Mouse (Mus musculus): ENCODE measurements around the gene Prmt1. TPM values are rescaled to one million over a fixed set of nuclear protein-coding genes. Genes with fewer than 3 reads are reported as not detected.
"Not testable (repeated sequence)": the region's sequence is repeated elsewhere in the genome, so short reads cannot be mapped to it uniquely, and the experiment has no call there.

Prmt1 gene
- polyA plus RNA-seq (2016; fragmentation: Nextera tagmentation; extraction: Ambion mirVana) = 595 and 646 TPM in 2 replicates

GRCm38 (mm10) chr7:44986192-44986878, at the start of gene Prmt1:
Gene Prmt1 (minus strand): TSS chr7:44986568.
- peak within 1 kb of the TSS; percentile 71 for H3K4me2 ChIP-seq (replicated peaks)
- under 1% methylated on average over 42 of the region's 42 CpGs for WGBS
- peak within 1 kb of the TSS; percentile 95 for H3K9ac ChIP-seq
- no peaks in the 10 kb centered on the region for H3K9me3 ChIP-seq
- H3K4me1 ChIP-seq = peaks cover 30% of the 10 kb centered on the region
- H3K36me3 ChIP-seq = peaks cover 26% of the 10 kb centered on the region
- H3K4me3 ChIP-seq = peak within 1 kb of the TSS; percentile 88
- no peaks in the 10 kb centered on the region for H3K27me3 ChIP-seq (replicated peaks)
- ATAC-seq (ENCODE audit: low FRiP score, low read depth) = peak; percentile 95
- peak within 1 kb of the TSS; percentile 79 for H3K27ac ChIP-seq

- Histone ChIP-seq H3K9ac (no peak overlapping the region), H3K36me3 (peaks cover 98% of the 10 kb centered on the region), H3K4me3 (no peak overlapping the region), H3K9me3 (no peaks in the 10 kb centered on the region), H3K27ac (no peak overlapping the region), H3K4me1 (no peaks in the 10 kb centered on the region), H3K4me2 (replicated peaks) (no peak overlapping the region), H3K27me3 (replicated peaks) (no peaks in the 10 kb centered on the region)
- ATAC-seq (ENCODE audit: low FRiP score, low read depth) = no peak
- WGBS = 94% methylated on average over 3 of the region's 3 CpGs
These were observed 49.3 kb upstream of the Prmt1 start for GRCm38 (mm10) chr7:45035631-45036030.

- H3K27me3 ChIP-seq (replicated peaks) = no peaks in the 10 kb centered on the region
- 95% methylated on average over 19 of the region's 19 CpGs for WGBS
- H3K27ac ChIP-seq = no peak overlapping the region
- peaks cover 98% of the 10 kb centered on the region for H3K36me3 ChIP-seq
- no peak overlapping the region for H3K9ac ChIP-seq
- no peak overlapping the region for H3K4me3 ChIP-seq
- no peaks in the 10 kb centered on the region for H3K4me1 ChIP-seq
- no peak overlapping the region for H3K4me2 ChIP-seq (replicated peaks)
- no peaks in the 10 kb centered on the region for H3K9me3 ChIP-seq
- ATAC-seq (ENCODE audit: low FRiP score, low read depth) = no peak
These were observed 47.5 kb upstream of the Prmt1 start for GRCm38 (mm10) chr7:45033722-45034359.

- 94% methylated on average over 8 of the region's 8 CpGs for WGBS
- Histone ChIP-seq H3K36me3 (peaks cover 93% of the 10 kb centered on the region), H3K9ac (no peak overlapping the region)
These were observed 44.5 kb upstream of the Prmt1 start for GRCm38 (mm10) chr7:45030857-45031256.

GRCm38 (mm10) chr7:45029995-45030394, 43.6 kb upstream of the Prmt1 start:
- no peak overlapping the region for H3K27ac ChIP-seq
- no peaks in the 10 kb centered on the region for H3K9me3 ChIP-seq
- WGBS = 95% methylated on average over 6 of the region's 6 CpGs
- H3K9ac ChIP-seq = no peak overlapping the region
- no peak for ATAC-seq (ENCODE audit: low FRiP score, low read depth)
- no peaks in the 10 kb centered on the region for H3K27me3 ChIP-seq (replicated peaks)
- H3K4me1 ChIP-seq = peaks cover 6% of the 10 kb centered on the region; the same call in 1 of the 2 replicates
- H3K36me3 ChIP-seq = peaks cover 84% of the 10 kb centered on the region
- H3K4me3 ChIP-seq = no peak overlapping the region
- no peak overlapping the region for H3K4me2 ChIP-seq (replicated peaks)

More at GRCm38 (mm10) chr7:45030857-45031256, 44.5 kb upstream of the Prmt1 start:
- Histone ChIP-seq H3K27me3 (replicated peaks) (no peaks in the 10 kb centered on the region), H3K4me1 (peaks cover 6% of the 10 kb centered on the region; the same call in 1 of the 2 replicates), H3K27ac (no peak overlapping the region), H3K4me2 (replicated peaks) (no peak overlapping the region), H3K9me3 (no peaks in the 10 kb centered on the region), H3K4me3 (no peak overlapping the region)
- ATAC-seq (ENCODE audit: low FRiP score, low read depth) = no peak

- Histone ChIP-seq H3K27me3 (replicated peaks) (no peaks in the 10 kb centered on the region), H3K36me3 (peaks cover 67% of the 10 kb centered on the region), H3K9ac (no peak overlapping the region), H3K4me1 (peaks cover 6% of the 10 kb centered on the region; the same call in 1 of the 2 replicates), H3K4me3 (no peak overlapping the region), H3K4me2 (replicated peaks) (no peak overlapping the region), H3K27ac (no peak overlapping the region), H3K9me3 (no peaks in the 10 kb centered on the region)
- WGBS = 92% methylated on average over 11 of the region's 11 CpGs
- ATAC-seq (ENCODE audit: low FRiP score, low read depth) = no peak
These were observed 42.0 kb upstream of the Prmt1 start for GRCm38 (mm10) chr7:45028351-45028750.

- WGBS = 91% methylated on average over 9 of the region's 9 CpGs
- no peak for ATAC-seq (ENCODE audit: low FRiP score, low read depth)
- Histone ChIP-seq H3K27me3 (replicated peaks) (no peaks in the 10 kb centered on the region), H3K4me2 (replicated peaks) (no peak overlapping the region), H3K4me3 (no peak overlapping the region), H3K9ac (no peak overlapping the region), H3K4me1 (peaks cover 6% of the 10 kb centered on the region; the same call in 1 of the 2 replicates), H3K9me3 (no peaks in the 10 kb centered on the region), H3K27ac (no peak overlapping the region), H3K36me3 (peaks cover 62% of the 10 kb centered on the region)
These were observed 41.4 kb upstream of the Prmt1 start for GRCm38 (mm10) chr7:45027761-45028160.

GRCm38 (mm10) chr7:45026256-45026655, 39.9 kb upstream of the Prmt1 start:
- Histone ChIP-seq H3K27ac (no peak overlapping the region; the same call in 1 of the 2 replicates), H3K9me3 (no peaks in the 10 kb centered on the region), H3K4me1 (peaks cover 6% of the 10 kb centered on the region; the same call in 1 of the 2 replicates), H3K36me3 (peaks cover 47% of the 10 kb centered on the region), H3K27me3 (replicated peaks) (no peaks in the 10 kb centered on the region), H3K4me2 (replicated peaks) (no peak overlapping the region), H3K4me3 (no peak overlapping the region), H3K9ac (no peak overlapping the region)
- WGBS = 50% methylated on average over 2 of the region's 2 CpGs
- no peak for ATAC-seq (ENCODE audit: low FRiP score, low read depth)

- no peaks in the 10 kb centered on the region for H3K27me3 ChIP-seq (replicated peaks)
- no peak for ATAC-seq (ENCODE audit: low FRiP score, low read depth)
- 81% methylated on average over 8 of the region's 8 CpGs for WGBS
- H3K4me1 ChIP-seq = peaks cover 6% of the 10 kb centered on the region
- H3K27ac ChIP-seq = no peak overlapping the region
- no peak overlapping the region for H3K9ac ChIP-seq
- H3K36me3 ChIP-seq = peaks cover 42% of the 10 kb centered on the region
- H3K4me2 ChIP-seq (replicated peaks) = no peak overlapping the region
- no peak overlapping the region for H3K4me3 ChIP-seq
- no peaks in the 10 kb centered on the region for H3K9me3 ChIP-seq
These were observed 39.3 kb upstream of the Prmt1 start for GRCm38 (mm10) chr7:45025601-45026220.

GRCm38 (mm10) chr7:45024281-45025248, 38.2 kb upstream of the Prmt1 start:
- no peaks in the 10 kb centered on the region for H3K9me3 ChIP-seq
- no peak overlapping the region for H3K4me2 ChIP-seq (replicated peaks)
- 87% methylated on average over 15 of the region's 15 CpGs for WGBS
- peaks cover 6% of the 10 kb centered on the region for H3K4me1 ChIP-seq
- peaks cover 31% of the 10 kb centered on the region for H3K36me3 ChIP-seq
- no peak overlapping the region for H3K9ac ChIP-seq
- H3K27me3 ChIP-seq (replicated peaks) = no peaks in the 10 kb centered on the region
- ATAC-seq (ENCODE audit: low FRiP score, low read depth) = no peak
- no peak overlapping the region for H3K4me3 ChIP-seq
- H3K27ac ChIP-seq = no peak overlapping the region

GRCm38 (mm10) chr7:45023711-45024110, 37.3 kb upstream of the Prmt1 start:
- H3K36me3 ChIP-seq = peaks cover 22% of the 10 kb centered on the region
- H3K4me1 ChIP-seq; H3K9ac ChIP-seq; H3K9me3 ChIP-seq; H3K27me3 ChIP-seq (replicated peaks); H3K27ac ChIP-seq; H3K4me3 ChIP-seq; ATAC-seq (ENCODE audit: low FRiP score, low read depth); H3K4me2 ChIP-seq (replicated peaks): not testable (repeated sequence)
- 84% methylated on average over 5 of the region's 5 CpGs for WGBS

Measured in neural tube, embryonic 12.5 days (tissue).